Mouse (Mus musculus) midbrain, embryonic 11.5 days (tissue): ENCODE data around the gene Gramd1c. TPM values are rescaled to one million over a fixed set of nuclear protein-coding genes. Genes with fewer than 3 reads are reported as not detected.
A peak's percentile ranks its signal among the peaks of the same experiment; 100 is the strongest.

ENCODE experiments used
- ATAC-seq: fragments of 200-750 bp; cut with Nextera tagmentation; 2 replicates; pipeline ENCODE4 v1.8.0; 2017; ENCODE audit warnings: moderate TSS enrichment, moderate library complexity; ENCODE audit not compliant: low FRiP score
- DNase-seq: peaks from one replicate; pipeline ENCODE4 v3.0.0; 2015; ENCODE audit warnings: low spot score; ENCODE audit errors: missing footprints
- H3K27ac ChIP-seq: fragments of 300-500 bp; sonication (generic); 2 replicates; pipeline ENCODE4 v1.5.1; 2014; ENCODE audit warnings: low read depth, low read length
- H3K27me3 ChIP-seq: fragments of 300-500 bp; sonication (generic); 2 replicates; pipeline ENCODE4 v1.6.1; 2014; ENCODE audit warnings: mild to moderate bottlenecking, low read length, moderate library complexity, mixed read lengths; ENCODE audit not compliant: control insufficient read depth, insufficient read depth
- H3K36me3 ChIP-seq: fragments of 300-500 bp; sonication (generic); 2 replicates; pipeline ENCODE4 v1.6.1; 2014; ENCODE audit warnings: mild to moderate bottlenecking, low read length, moderate library complexity, mixed read lengths; ENCODE audit not compliant: control insufficient read depth, insufficient read depth
- H3K4me1 ChIP-seq: fragments of 300-500 bp; sonication (generic); 2 replicates; pipeline ENCODE4 v1.6.1; 2014; ENCODE audit warnings: low read length; ENCODE audit not compliant: control insufficient read depth, insufficient read depth
- H3K4me2 ChIP-seq: fragments of 300-500 bp; sonication (generic); 2 replicates; pipeline ENCODE4 v1.6.1; 2014; ENCODE audit warnings: mild to moderate bottlenecking, moderate library complexity
- H3K4me3 ChIP-seq: fragments of 300-500 bp; sonication (generic); 2 replicates; pipeline ENCODE4 v1.5.1; 2014; ENCODE audit warnings: low read depth, low read length
- H3K9ac ChIP-seq: fragments of 300-500 bp; sonication (generic); 2 replicates; pipeline ENCODE4 v1.6.1; 2014; ENCODE audit warnings: low read length
- H3K9me3 ChIP-seq: fragments of 300-500 bp; sonication (generic); 2 replicates; pipeline ENCODE4 v1.6.1; 2016; ENCODE audit warnings: low read length; ENCODE audit not compliant: control insufficient read depth
- WGBS: fragments of 180-500 bp; shearing (Covaris S2); extraction: QIAGEN DNeasy Blood & Tissue Kit; methylation state at CpG from one replicate; pipeline ENCODE4 v1.1.7; 2014; 5-methylcytosine and 5-hydroxymethylcytosine counted together
- polyA plus RNA-seq: library from polyadenylated mRNA; unstranded; fragments of >200 nt; fragmentation: Nextera tagmentation; extraction: Ambion mirVana; gene quantifications from 2 replicates; pipeline ENCODE4 v1.2.1, GENCODE M21; 2014

The Gramd1c gene
- polyA plus RNA-seq, 1 experiment from 2014 or later, result 2.2 TPM

DNA sequence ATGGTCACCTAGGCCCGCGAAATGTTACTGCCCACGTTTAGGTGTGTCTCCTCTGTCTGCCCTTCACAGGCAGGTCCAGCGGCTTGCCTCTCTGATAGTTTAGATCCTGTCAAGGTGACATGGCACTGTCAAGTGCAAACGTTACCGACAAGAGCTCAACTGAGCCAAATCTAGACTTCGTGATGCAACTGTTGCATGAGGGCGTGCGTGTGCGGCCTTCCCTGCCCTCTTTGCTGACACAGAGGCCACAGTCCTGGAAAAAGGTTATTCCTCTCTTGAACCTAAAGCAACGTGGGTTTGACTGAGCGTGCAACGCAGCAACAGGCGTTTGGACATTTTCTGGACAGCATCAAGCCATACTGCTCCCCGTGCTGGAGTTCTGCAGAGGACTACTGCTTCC, 1.8 kb downstream of the Gramd1c start:
- 91% methylated on average over 15 of the region's 15 CpGs for WGBS
- H3K9ac ChIP-seq, result no peak overlapping the region
- no peaks in the 10 kb centered on the region for H3K36me3 ChIP-seq
- DNase-seq (no peak), ATAC-seq (no peak)
- H3K27ac ChIP-seq, result no peak overlapping the region
- H3K9me3 ChIP-seq, result no peaks in the 10 kb centered on the region
- H3K4me2 ChIP-seq, result no peak overlapping the region
- H3K27me3 ChIP-seq, result no peaks in the 10 kb centered on the region
- H3K4me1 ChIP-seq, result no peaks in the 10 kb centered on the region
- H3K4me3 ChIP-seq, result no peak overlapping the region

DNA sequence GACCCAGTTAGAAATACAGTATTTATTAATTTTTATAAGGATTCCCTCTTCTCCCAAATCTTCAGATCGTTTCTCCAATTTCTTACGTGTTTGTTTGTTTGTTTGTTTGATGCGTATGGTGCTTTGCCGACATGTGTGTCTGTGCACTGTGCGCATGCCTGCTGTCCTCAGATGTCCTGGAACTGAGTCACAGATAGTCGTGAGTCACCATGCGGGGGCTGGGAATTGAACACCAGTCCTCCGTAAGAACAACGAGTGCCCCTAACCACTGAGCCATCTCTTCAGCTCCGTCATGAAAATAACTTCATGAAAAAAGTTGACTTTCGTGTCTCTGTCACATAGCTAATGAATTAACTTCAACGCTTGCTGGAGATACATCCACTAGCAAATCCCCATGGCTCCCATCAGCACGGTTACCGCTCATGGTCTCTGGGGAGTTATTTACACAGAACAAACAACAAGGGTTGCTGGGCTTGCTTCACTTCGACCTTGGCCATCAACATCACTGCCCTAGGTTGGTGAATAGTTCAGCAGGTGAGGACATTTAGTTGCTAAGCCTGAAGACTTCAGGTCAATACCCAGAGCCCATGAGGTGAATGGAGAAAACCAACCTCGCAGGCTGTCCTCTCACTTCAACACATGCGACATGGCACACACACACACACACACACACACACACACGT, 2.4 kb downstream of the Gramd1c start:
- H3K36me3 ChIP-seq, result no peaks in the 10 kb centered on the region
- ATAC-seq (no peak), DNase-seq (no peak)
- no peak overlapping the region for H3K27ac ChIP-seq
- no peak overlapping the region for H3K9ac ChIP-seq
- H3K27me3 ChIP-seq, result no peaks in the 10 kb centered on the region
- H3K4me3 ChIP-seq, result no peak overlapping the region
- H3K9me3 ChIP-seq, result no peaks in the 10 kb centered on the region
- H3K4me2 ChIP-seq, result no peak overlapping the region
- no peaks in the 10 kb centered on the region for H3K4me1 ChIP-seq
- WGBS, result 93% methylated on average over 18 of the region's 18 CpGs

DNA sequence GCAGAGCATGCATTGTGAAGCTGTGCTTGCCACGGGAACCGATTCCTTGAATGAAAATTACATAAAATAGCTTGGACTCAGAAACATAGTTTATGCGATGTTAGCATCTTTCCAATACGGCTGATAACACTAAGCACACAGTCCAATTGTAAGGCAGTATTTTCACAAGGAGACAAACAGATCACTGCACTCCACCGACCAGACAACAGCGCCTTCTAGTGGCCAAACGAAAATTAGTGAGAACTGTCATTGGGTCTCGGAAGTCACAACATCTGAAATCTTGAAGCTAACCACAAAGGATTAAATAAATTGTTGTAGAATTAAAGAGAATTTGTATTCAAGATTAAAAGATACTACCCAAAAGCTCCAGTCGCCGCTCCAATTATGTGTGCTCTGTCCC, 4.4 kb downstream of the Gramd1c start:
- Histone ChIP-seq H3K9me3 (no peaks in the 10 kb centered on the region), H3K36me3 (no peaks in the 10 kb centered on the region), H3K27me3 (no peaks in the 10 kb centered on the region), H3K4me1 (no peaks in the 10 kb centered on the region), H3K9ac (no peak overlapping the region), H3K4me3 (no peak overlapping the region), H3K27ac (no peak overlapping the region), H3K4me2 (no peak overlapping the region)
- peak; percentile 98 for DNase-seq
- no peak for ATAC-seq
- 32% methylated on average over 10 of the region's 10 CpGs for WGBS

DNA sequence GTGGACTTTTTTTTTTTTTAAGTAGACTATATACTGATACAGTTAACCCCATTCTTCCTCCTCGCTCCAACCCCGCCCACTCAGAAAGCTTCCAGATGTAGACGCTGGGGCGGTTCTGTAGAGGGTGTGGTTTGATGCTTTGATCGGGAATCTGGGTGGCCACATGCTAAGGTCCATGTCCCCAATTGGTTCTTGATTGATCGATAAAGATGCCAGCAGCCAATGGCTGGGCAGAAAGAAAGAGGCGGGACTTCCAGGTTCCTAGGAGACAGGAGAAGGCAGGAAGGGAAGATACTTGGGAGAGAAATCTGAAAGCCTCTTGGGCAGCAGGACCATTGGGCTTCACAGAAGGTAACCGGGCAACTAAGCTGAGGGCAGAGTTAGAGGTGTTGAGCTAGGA, 7.4 kb downstream of the Gramd1c start:
- DNase-seq (no peak), ATAC-seq (no peak)
- no peak overlapping the region for H3K4me3 ChIP-seq
- no peaks in the 10 kb centered on the region for H3K9me3 ChIP-seq
- H3K4me1 ChIP-seq, result no peaks in the 10 kb centered on the region
- no peak overlapping the region for H3K9ac ChIP-seq
- H3K27me3 ChIP-seq, result no peaks in the 10 kb centered on the region
- 55% methylated on average over 8 of the region's 8 CpGs for WGBS
- H3K36me3 ChIP-seq, result no peaks in the 10 kb centered on the region
- H3K27ac ChIP-seq, result no peak overlapping the region
- H3K4me2 ChIP-seq, result no peak overlapping the region

DNA sequence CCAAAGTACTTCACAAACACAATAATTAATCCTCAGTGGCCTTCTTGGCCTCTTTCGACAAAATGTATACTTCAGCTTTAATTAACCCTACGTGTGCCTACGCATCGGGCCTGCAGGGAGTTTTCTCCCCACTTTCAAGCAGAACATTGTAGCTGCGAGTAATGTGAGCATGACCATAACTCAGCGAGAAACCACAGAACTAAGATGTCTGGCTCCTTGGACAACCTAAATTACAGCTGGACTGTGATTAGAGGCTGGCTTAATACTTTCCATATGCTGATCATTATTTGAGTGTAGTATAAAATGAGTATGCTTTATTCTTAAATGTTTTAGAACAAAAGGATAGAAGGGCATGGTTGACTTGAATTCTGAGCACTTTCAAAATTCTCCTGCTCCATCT, 9.9 kb downstream of the Gramd1c start:
- no peak for DNase-seq
- Histone ChIP-seq H3K36me3 (no peaks in the 10 kb centered on the region), H3K4me3 (no peak overlapping the region), H3K27me3 (no peaks in the 10 kb centered on the region), H3K27ac (no peak overlapping the region), H3K4me2 (no peak overlapping the region), H3K9me3 (no peaks in the 10 kb centered on the region), H3K9ac (no peak overlapping the region), H3K4me1 (no peaks in the 10 kb centered on the region)
- ATAC-seq, result no peak
- WGBS, result 80% methylated on average over 6 of the region's 6 CpGs

DNA sequence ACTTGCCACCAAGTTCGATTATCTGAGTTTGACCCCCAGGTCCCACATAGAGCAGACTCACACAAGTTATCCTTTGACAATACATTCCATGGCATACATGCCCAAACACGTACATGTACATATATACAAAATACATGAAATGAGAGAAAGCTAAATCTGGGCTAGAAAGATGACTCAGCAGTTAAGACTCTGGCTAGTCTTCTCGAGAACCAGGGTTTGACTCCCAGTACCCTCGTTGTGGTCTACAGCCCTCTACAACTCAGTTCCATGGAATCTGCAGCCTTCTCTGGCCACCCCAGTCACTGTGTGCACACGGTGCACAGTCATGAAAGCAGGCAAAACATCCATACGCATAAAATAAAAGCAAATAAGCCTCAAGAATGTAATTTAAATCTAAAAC, 10.8 kb downstream of the Gramd1c start:
- Histone ChIP-seq H3K9me3 (no peaks in the 10 kb centered on the region), H3K27me3 (no peaks in the 10 kb centered on the region), H3K4me1 (no peaks in the 10 kb centered on the region), H3K9ac (no peak overlapping the region), H3K4me2 (no peak overlapping the region), H3K27ac (no peak overlapping the region), H3K4me3 (no peak overlapping the region), H3K36me3 (no peaks in the 10 kb centered on the region)
- 87% methylated on average over 6 of the region's 6 CpGs for WGBS
- DNase-seq (no peak), ATAC-seq (no peak)

DNA sequence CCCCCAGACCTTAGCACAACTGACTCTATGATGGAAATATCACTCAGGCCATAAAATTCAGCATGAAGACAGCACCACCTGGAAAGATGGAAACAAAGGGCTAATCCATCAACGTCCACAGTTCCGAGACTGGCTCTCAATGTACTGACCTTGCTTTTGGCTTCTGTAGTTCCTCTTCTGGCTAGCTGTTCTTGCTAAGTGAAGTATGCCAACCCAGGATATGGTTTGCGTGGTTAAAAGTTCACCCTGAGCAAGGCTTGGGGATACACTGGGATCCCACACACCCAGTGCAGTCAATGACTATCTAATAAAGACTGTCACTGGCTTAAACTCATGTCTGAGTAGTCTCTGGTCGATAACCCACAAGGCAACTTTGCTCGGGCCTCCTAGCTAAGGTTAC, 13.0 kb downstream of the Gramd1c start:
- Histone ChIP-seq H3K9me3 (no peaks in the 10 kb centered on the region; the same call in 1 of the 2 replicates), H3K4me1 (no peaks in the 10 kb centered on the region), H3K4me3 (no peak overlapping the region), H3K27me3 (no peaks in the 10 kb centered on the region), H3K27ac (no peak overlapping the region), H3K9ac (no peak overlapping the region), H3K36me3 (no peaks in the 10 kb centered on the region), H3K4me2 (no peak overlapping the region)
- WGBS, result 88% methylated on average over 5 of the region's 5 CpGs
- DNase-seq, result no peak
- no peak for ATAC-seq

DNA sequence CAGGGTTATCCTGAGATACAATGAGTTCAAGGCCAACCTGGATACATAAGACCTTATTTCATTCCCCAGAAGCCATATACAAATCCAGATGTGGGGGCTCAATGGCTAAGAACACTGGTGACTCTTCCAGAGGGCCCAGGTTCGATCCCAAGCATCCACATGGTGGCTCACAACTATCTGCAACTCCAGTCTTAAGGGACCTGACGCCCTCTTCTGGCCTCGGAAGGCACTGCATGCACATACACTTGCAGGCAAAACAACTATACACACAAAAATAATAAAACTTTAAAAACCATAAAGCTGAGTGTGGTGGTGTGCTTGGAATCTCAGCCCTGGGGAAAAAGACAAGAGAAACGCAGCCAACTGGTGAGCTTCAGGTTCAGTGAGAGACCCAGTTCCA, 24.0 kb downstream of the Gramd1c start:
- Histone ChIP-seq H3K4me1 (no peaks in the 10 kb centered on the region), H3K27ac (no peak overlapping the region), H3K4me2 (no peak overlapping the region), H3K9me3 (no peaks in the 10 kb centered on the region), H3K27me3 (no peaks in the 10 kb centered on the region), H3K36me3 (no peaks in the 10 kb centered on the region), H3K9ac (no peak overlapping the region), H3K4me3 (no peak overlapping the region)
- peak; percentile 31 for DNase-seq
- no peak for ATAC-seq
- WGBS, result 81% methylated on average over 4 of the region's 4 CpGs

DNA sequence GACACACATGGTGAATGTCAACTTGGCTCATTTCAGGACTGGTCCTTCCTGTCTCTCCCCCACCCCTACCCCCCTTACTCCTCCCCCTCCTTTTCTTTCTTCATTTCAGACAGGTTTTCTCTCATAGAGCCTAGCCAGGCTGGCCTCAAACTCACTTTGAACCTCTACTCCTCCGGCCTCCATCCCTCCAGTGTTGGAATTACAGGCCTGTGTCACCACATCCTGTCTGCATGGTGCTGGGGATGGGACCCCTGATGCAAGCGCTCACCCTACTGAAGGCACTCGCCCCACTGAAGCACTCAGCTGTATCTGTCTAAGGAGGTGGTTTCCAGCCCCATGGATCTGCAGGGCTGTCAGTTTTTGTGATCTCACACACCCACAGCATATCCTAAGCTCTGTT, 27.9 kb downstream of the Gramd1c start:
- no peak overlapping the region for H3K4me2 ChIP-seq
- 81% methylated on average over 3 of the region's 3 CpGs for WGBS
- H3K27ac ChIP-seq, result no peak overlapping the region
- no peaks in the 10 kb centered on the region for H3K9me3 ChIP-seq
- no peaks in the 10 kb centered on the region for H3K27me3 ChIP-seq
- H3K9ac ChIP-seq, result no peak overlapping the region
- H3K4me1 ChIP-seq, result no peaks in the 10 kb centered on the region
- ATAC-seq (no peak), DNase-seq (no peak)
- H3K36me3 ChIP-seq, result no peaks in the 10 kb centered on the region
- H3K4me3 ChIP-seq, result no peak overlapping the region
